Comparison of ENCODE assay signal across 18 mouse cellular contexts in the genomic region with DNA sequence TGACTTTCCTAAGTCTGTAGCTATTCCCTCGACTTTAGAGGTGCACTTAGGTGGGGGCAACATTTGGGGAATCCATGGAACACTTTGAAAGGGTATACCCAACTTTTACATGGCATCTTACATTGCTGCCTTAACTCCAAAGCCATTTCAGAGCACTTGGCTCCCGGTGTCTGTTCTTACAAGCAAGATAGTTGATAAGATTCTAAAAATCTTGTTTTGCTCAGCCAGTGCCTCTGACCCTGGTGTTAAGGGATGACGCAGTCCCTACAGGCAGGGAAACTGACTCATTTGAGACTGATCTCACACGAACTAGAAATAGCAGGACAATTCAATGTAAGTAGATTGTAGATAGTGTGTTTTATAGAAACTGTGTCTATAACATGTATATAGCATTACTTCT.
"Had no signal": no experiment of that assay in that cellular context is flagged by ENCODE, and none has a peak within 500 bp of the region (broad histone marks: within the 10 kb centered on the region; RNA-seq: fewer than 3 reads in every experiment).

No protein-coding gene starts in this region.

- H3K36me3 ChIP-seq: midbrain, embryonic 10.5 days; midbrain, embryonic 12.5 days; neural tube, embryonic 13.5 days; neural tube, embryonic 15.5 days had no signal

- H3K27ac ChIP-seq: midbrain, embryonic 10.5 days; midbrain, embryonic 12.5 days; neural tube, embryonic 13.5 days; neural tube, embryonic 15.5 days had no signal

- H3K4me3 ChIP-seq: midbrain, embryonic 10.5 days; midbrain, embryonic 12.5 days; myocyte; neural tube, embryonic 13.5 days; neural tube, embryonic 15.5 days had no signal

- H3K9me3 ChIP-seq: midbrain, embryonic 10.5 days; midbrain, embryonic 12.5 days; neural tube, embryonic 13.5 days; neural tube, embryonic 15.5 days had no signal

- H3K4me2 ChIP-seq: lung, embryonic 14.5 days; midbrain, embryonic 12.5 days; neural tube, embryonic 13.5 days; neural tube, embryonic 15.5 days had no signal

- H3K9ac ChIP-seq: lung, embryonic 14.5 days; midbrain, embryonic 12.5 days; neural tube, embryonic 13.5 days; neural tube, embryonic 15.5 days had no signal

- ATAC-seq: midbrain, embryonic 16.5 days had no signal

- DNase-seq: lung, embryonic 14.5 days; lung, postnatal 10 days; lung, postnatal 4 days; midbrain, embryonic 14.5 days; retina, postnatal 1 day; right cerebral cortex, adult 18-20 months; right cerebral cortex, postnatal 25 days; right cerebral cortex, postnatal 4 days; spleen, adult 18-20 months; thymus, adult 18-20 months; thymus, postnatal 14 days; thymus, postnatal 36 days had no signal
